Mouse (Mus musculus): ENCODE results near the gene Zdhhc14. TPM values are rescaled to one million over a fixed set of nuclear protein-coding genes. Genes with fewer than 3 reads are reported as not detected.

Zdhhc14 gene
- polyA plus RNA-seq, 1 experiment = 24.8 TPM

DNA sequence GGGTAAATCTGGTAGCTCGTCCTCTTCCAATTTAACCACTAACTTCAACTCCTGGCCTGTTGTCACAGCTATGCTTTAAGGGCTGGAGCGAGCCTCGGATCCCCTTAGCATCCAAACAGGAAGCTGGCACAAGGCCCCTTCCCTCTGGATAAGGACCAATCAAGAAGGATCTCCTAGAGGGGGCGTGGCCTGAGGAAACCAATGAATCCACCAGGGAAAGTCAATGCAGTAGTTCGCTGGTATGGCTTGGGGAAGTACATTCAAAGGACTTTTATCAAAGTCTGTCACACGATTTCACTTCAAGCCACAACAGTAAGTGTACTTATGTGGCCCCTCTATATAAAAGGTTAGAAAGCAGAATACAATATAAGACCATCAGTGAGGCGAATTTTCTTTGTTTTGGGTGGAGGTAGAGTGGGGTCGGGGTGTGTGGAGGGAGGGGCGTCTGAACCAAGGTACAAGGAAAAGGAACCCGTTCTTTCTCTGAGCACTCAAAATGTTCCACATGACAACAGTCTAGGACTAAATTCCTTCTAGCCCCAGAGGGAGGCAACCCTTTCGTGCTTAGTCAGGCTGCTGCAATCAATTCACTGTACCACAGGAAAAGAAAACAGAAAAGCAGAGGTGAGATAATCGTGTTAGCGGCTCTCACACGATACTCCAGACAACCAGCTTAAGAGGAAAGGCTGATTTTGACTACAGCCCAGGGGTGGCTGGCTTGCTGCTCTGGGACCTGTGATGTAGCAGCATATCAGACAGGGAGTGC lies 16.2 kb upstream of the Zdhhc14 start:
- H3K4me1 ChIP-seq (ENCODE audit: control insufficient read depth, insufficient read depth, low read length) = no peaks in the 10 kb centered on the region
- no peaks in the 10 kb centered on the region for H3K27me3 ChIP-seq (ENCODE audit: control insufficient read depth, insufficient read depth, low read length)
- DNase-seq = no peak
- H3K4me3 ChIP-seq (replicated peaks; ENCODE audit: insufficient read depth, low read depth, low read length) = no peak overlapping the region
- no peak overlapping the region for H3K27ac ChIP-seq (ENCODE audit: insufficient read depth, low read length)
- TF ChIP-seq POLR2A (IDR thresholded peaks at IDR 0.05; ENCODE audit: borderline replicate concordance, insufficient read depth, low read length) (no peak), CTCF (IDR thresholded peaks at IDR 0.05; ENCODE audit: borderline replicate concordance, insufficient read depth, low read depth, low read length) (no peak)
- 68% methylated on average over 14 of the region's 14 CpGs for WGBS

DNA sequence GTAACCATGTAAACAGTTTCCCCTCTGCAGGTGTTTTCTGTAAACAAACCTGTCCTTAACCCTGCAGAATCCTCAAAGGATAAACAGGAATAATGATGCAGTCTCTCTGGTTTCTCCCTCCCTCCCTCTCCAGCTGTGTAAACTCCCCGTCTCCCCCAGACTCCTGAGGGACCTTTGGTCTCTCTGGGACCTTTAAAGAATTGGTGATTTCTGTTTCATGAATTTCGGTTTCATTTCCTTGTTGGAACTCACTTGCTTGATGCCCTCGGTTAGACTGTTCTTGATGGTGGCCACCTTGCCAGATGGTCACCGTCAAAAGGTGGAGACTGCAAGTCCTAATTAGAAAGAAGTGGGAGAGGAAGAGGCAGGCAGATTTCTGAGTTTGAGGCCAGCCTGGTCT lies 8.9 kb upstream of the Zdhhc14 start:
- DNase-seq = no peak
- H3K4me3 ChIP-seq (replicated peaks; ENCODE audit: insufficient read depth, low read depth, low read length) = no peak overlapping the region
- no peaks in the 10 kb centered on the region for H3K4me1 ChIP-seq (ENCODE audit: control insufficient read depth, insufficient read depth, low read length)
- 82% methylated on average over 4 of the region's 4 CpGs for WGBS
- TF ChIP-seq CTCF (IDR thresholded peaks at IDR 0.05; ENCODE audit: borderline replicate concordance, insufficient read depth, low read depth, low read length) (no peak), POLR2A (IDR thresholded peaks at IDR 0.05; ENCODE audit: borderline replicate concordance, insufficient read depth, low read length) (no peak)
- H3K27ac ChIP-seq (ENCODE audit: insufficient read depth, low read length) = no peak overlapping the region
- H3K27me3 ChIP-seq (ENCODE audit: control insufficient read depth, insufficient read depth, low read length) = no peaks in the 10 kb centered on the region

DNA sequence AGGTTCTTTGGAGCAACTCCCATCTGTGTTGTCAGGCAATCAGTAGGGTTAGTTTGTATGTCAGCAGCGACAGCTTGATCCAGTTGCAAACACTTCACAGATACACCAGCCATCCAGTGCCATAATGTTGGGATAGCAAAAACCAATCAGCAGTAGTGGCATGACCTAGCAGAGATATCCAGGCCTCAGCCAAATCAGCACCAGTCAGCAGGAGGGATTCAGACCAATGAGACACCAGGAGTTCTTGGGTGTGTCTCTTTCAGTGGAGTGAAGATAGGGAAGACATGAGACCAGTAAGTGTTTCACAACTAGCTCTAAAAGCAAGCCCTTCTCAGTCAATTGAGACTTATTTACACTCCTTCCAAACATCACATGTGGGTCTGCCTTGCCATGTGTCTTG lies 7.7 kb upstream of the Zdhhc14 start:
- Histone ChIP-seq H3K27me3 (ENCODE audit: control insufficient read depth, insufficient read depth, low read length) (no peaks in the 10 kb centered on the region), H3K4me1 (ENCODE audit: control insufficient read depth, insufficient read depth, low read length) (no peaks in the 10 kb centered on the region), H3K27ac (ENCODE audit: insufficient read depth, low read length) (no peak overlapping the region), H3K4me3 (replicated peaks; ENCODE audit: insufficient read depth, low read depth, low read length) (no peak overlapping the region)
- TF ChIP-seq CTCF (IDR thresholded peaks at IDR 0.05; ENCODE audit: borderline replicate concordance, insufficient read depth, low read depth, low read length) = no peak
- no peak for TF ChIP-seq POLR2A (IDR thresholded peaks at IDR 0.05; ENCODE audit: borderline replicate concordance, insufficient read depth, low read length)
- WGBS = 95% methylated on average over 1 of the region's 1 CpGs
- no peak for DNase-seq

DNA sequence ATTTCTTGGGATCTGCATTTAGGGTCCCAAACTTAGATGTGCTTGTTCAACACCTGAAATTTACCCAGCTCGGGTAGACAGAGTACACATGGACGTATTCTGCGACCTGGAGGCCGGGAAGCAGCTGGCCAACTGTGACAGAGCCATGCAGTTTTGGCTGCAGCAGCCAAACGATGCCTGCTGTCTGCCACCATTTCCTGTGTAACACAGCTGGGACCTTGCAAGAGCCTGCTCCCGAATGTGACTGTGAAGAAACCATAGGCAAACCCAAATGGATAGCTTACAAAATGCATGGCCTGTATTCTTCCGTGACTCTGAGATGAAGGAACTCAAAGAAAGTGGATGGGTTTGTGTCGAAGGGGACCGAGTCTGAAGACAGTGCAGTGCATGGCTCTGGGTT lies 4.2 kb upstream of the Zdhhc14 start:
- Histone ChIP-seq H3K27ac (ENCODE audit: insufficient read depth, low read length) (no peak overlapping the region), H3K4me1 (ENCODE audit: control insufficient read depth, insufficient read depth, low read length) (no peaks in the 10 kb centered on the region), H3K4me3 (replicated peaks; ENCODE audit: insufficient read depth, low read depth, low read length) (no peak overlapping the region), H3K27me3 (ENCODE audit: control insufficient read depth, insufficient read depth, low read length) (no peaks in the 10 kb centered on the region)
- no peak for DNase-seq
- TF ChIP-seq CTCF (IDR thresholded peaks at IDR 0.05; ENCODE audit: borderline replicate concordance, insufficient read depth, low read depth, low read length) (no peak), POLR2A (IDR thresholded peaks at IDR 0.05; ENCODE audit: borderline replicate concordance, insufficient read depth, low read length) (no peak)
- 55% methylated on average over 9 of the region's 9 CpGs for WGBS

DNA sequence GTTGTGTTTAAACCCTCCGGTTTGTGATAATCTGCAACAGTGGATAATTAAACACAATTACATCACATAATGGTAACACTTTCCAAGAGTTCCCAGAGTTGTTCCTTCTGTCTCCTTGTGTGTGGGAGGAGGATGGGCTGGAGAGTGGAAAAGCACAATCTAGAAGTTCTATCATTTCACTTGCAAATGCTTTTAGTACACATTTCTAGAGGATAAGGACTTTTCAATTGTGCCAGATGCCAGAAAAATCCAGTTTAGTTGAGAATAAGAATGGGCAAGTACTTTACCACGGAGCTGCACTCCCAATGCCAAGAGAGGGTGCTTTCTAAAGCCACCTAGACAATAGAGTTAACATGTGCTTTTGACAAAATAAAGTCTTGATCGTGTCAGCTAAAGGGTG lies 2.0 kb upstream of the Zdhhc14 start:
- H3K27me3 ChIP-seq (ENCODE audit: control insufficient read depth, insufficient read depth, low read length) = no peaks in the 10 kb centered on the region
- no peak overlapping the region for H3K27ac ChIP-seq (ENCODE audit: insufficient read depth, low read length)
- H3K4me3 ChIP-seq (replicated peaks; ENCODE audit: insufficient read depth, low read depth, low read length) = no peak overlapping the region
- TF ChIP-seq POLR2A (IDR thresholded peaks at IDR 0.05; ENCODE audit: borderline replicate concordance, insufficient read depth, low read length) (no peak), CTCF (IDR thresholded peaks at IDR 0.05; ENCODE audit: borderline replicate concordance, insufficient read depth, low read depth, low read length) (no peak)
- no peak for DNase-seq
- 74% methylated on average over 3 of the region's 3 CpGs for WGBS
- no peaks in the 10 kb centered on the region for H3K4me1 ChIP-seq (ENCODE audit: control insufficient read depth, insufficient read depth, low read length)

DNA sequence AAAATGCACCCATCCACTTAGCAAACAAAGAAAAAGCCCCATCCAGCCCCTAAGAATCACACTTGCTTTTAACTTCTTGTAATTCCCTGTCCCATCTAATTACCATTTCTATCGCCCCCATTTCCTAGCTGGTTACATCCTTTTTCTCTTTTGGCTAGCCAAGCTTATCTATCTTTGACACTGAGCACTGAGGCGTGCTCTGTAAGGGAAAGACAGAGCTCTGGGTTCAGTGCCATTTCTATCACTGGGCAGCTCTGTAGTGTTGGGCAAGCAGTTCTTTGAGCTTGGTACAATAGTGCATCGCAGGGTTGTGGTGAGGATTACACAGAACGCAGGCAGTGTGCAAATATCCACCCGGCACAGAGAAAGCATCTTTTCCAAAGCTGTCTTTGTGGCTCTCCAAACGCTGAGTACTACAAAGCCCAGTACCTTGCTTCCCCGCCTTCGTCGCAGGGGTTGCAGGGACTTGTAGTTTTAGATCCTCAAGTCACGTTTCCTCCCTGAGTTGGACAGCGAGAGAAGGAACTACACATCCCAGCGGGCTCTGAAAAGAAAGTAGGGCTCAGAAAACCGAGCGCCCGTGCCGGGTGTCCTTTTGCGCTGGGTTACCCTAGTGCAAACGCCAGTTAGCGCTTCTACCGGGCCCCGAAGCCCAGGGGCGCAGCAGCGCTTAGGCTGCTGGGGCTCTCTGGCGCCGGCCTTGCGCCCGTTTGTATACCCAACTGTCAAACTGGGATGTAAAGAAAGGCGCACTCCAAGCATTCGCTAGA lies 1.1 kb upstream of the Zdhhc14 start:
- under 1% methylated on average over 29 of the region's 29 CpGs for WGBS
- H3K4me3 ChIP-seq (replicated peaks; ENCODE audit: insufficient read depth, low read depth, low read length) = peak overlapping the region; percentile 81
- H3K4me1 ChIP-seq (ENCODE audit: control insufficient read depth, insufficient read depth, low read length) = no peaks in the 10 kb centered on the region
- peak; percentile 58 for TF ChIP-seq POLR2A (IDR thresholded peaks at IDR 0.05; ENCODE audit: borderline replicate concordance, insufficient read depth, low read length)
- no peak for TF ChIP-seq CTCF (IDR thresholded peaks at IDR 0.05; ENCODE audit: borderline replicate concordance, insufficient read depth, low read depth, low read length)
- H3K27me3 ChIP-seq (ENCODE audit: control insufficient read depth, insufficient read depth, low read length) = no peaks in the 10 kb centered on the region
- DNase-seq = peak; percentile 93 to 97
- peak overlapping the region; percentile 94 for H3K27ac ChIP-seq (ENCODE audit: insufficient read depth, low read length)

DNA sequence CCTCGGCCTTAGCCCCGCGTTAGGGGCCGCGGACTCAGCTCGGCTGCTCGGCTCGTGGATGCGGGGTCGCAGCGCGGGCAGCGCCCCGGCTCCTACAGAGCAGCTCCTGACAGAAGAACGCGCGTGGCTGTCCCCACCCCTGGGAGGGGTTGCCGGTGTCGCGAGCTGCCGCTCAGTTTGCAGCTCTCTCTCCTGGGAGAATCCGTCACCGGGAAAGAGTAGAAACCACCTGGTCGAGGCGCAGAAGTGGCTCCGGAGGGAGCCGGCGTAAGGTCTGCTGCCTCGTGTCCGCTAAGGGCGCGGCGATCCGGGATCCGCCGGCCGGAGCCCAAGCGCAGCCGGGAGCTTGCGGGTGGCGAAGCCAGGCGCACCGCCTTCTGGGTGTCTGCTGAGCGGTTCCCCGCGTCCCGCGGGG lies 396 bp downstream of the Zdhhc14 start:
- peaks cover under 1% of the 10 kb centered on the region for H3K4me1 ChIP-seq (ENCODE audit: control insufficient read depth, insufficient read depth, low read length)
- under 1% methylated on average over 48 of the region's 48 CpGs for WGBS
- TF ChIP-seq POLR2A (IDR thresholded peaks at IDR 0.05; ENCODE audit: borderline replicate concordance, insufficient read depth, low read length) (no peak), CTCF (IDR thresholded peaks at IDR 0.05; ENCODE audit: borderline replicate concordance, insufficient read depth, low read depth, low read length) (no peak)

More for the DNA sequence above, 396 bp downstream of the Zdhhc14 start:
- peak overlapping the region; percentile 81 for H3K4me3 ChIP-seq (replicated peaks; ENCODE audit: insufficient read depth, low read depth, low read length)
- H3K27ac ChIP-seq (ENCODE audit: insufficient read depth, low read length) = peak overlapping the region; percentile 85
- no peak for DNase-seq
- no peaks in the 10 kb centered on the region for H3K27me3 ChIP-seq (ENCODE audit: control insufficient read depth, insufficient read depth, low read length)

All from cerebellum, adult 2 months (tissue).